Mouse (Mus musculus) heart, adult 10 weeks (tissue): Measurements from ENCODE around the gene Gm10306. TPM values are rescaled to one million over a fixed set of nuclear protein-coding genes. Genes with fewer than 3 reads are reported as not detected.

Experiments
- polyA plus RNA-seq: library from polyadenylated mRNA; stranded (reverse); fragments of 350-450 nt; fragmentation: Illumina TruSeq; extraction: RNeasy Lipid Tissue Mini Kit (QIAGEN cat#74804); gene quantifications from one replicate; pipeline ENCODE4 v1.2.3, GENCODE M21; 2014; ENCODE audit warnings: low read depth, low replicate concordance

Gm10306 gene
- polyA plus RNA-seq, result not detected

GRCm38 (mm10) chr4:94556265-94557054 lies at the start of gene Gm10306, which contains the start of gene Caap1:
Gene Gm10306 (plus strand): TSS chr4:94556546.
Gene Caap1 (minus strand): TSS chr4:94556796.

GRCm38 (mm10) chr4:94603031-94603629 lies 46.8 kb downstream of the Gm10306 start, which contains the start of gene Plaa:
Gene Plaa (minus strand): TSS chr4:94603244.

Other genes with a start within 250 kb of the Gm10306 start
- 3.5 TPM for gene Caap1, start 250 bp downstream of the Gm10306 start, polyA plus RNA-seq
- 49.1 TPM for gene Plaa, start 46.7 kb downstream of the Gm10306 start, polyA plus RNA-seq
- gene Ift74, start 57.9 kb downstream of the Gm10306 start, polyA plus RNA-seq, result 6.9 TPM
- not detected for gene Lrrc19, start 93.6 kb downstream of the Gm10306 start, polyA plus RNA-seq
- gene Tek, start 182.7 kb downstream of the Gm10306 start, polyA plus RNA-seq, result 38.6 TPM